Mouse (Mus musculus) embryonic facial prominence, embryonic 12.5 days (tissue): ENCODE measurements around the gene Gm3952. TPM values are rescaled to one million over a fixed set of nuclear protein-coding genes. Genes with fewer than 3 reads are reported as not detected.

Experiments used
- ATAC-seq: fragments of 200-750 bp; cut with Nextera tagmentation; 2 replicates; pipeline ENCODE4 v1.8.0; 2017; ENCODE audit not compliant: insufficient number of reproducible peaks, insufficient read depth, low FRiP score, low TSS enrichment
- H3K27ac ChIP-seq: fragments of 300-500 bp; sonication (generic); 2 replicates; pipeline ENCODE4 v1.5.1; 2016; ENCODE audit warnings: mild to moderate bottlenecking
- H3K27me3 ChIP-seq: fragments of 300-500 bp; sonication (generic); 2 replicates; pipeline ENCODE4 v1.6.1; 2016; ENCODE audit warnings: mild to moderate bottlenecking, moderate library complexity
- H3K36me3 ChIP-seq: fragments of 300-500 bp; sonication (generic); 2 replicates; pipeline ENCODE4 v1.6.1; 2016; ENCODE audit warnings: mild to moderate bottlenecking
- H3K4me1 ChIP-seq: fragments of 300-500 bp; sonication (generic); 2 replicates; pipeline ENCODE4 v1.6.1; 2016
- H3K4me2 ChIP-seq: fragments of 300-500 bp; sonication (generic); replicated peaks from 2 replicates; pipeline ENCODE4 v1.6.1; 2016; ENCODE audit warnings: mild to moderate bottlenecking, moderate library complexity
- H3K4me3 ChIP-seq: fragments of 300-500 bp; sonication (generic); 2 replicates; pipeline ENCODE4 v1.5.1; 2016; ENCODE audit warnings: mild to moderate bottlenecking
- H3K9ac ChIP-seq: fragments of 300-500 bp; sonication (generic); 2 replicates; pipeline ENCODE4 v1.6.1; 2016; ENCODE audit warnings: mild to moderate bottlenecking, moderate library complexity
- H3K9me3 ChIP-seq: fragments of 300-500 bp; sonication (generic); 2 replicates; pipeline ENCODE4 v1.6.1; 2016; ENCODE audit warnings: mild to moderate bottlenecking, moderate library complexity
- WGBS: fragments of 180-500 bp; shearing (Covaris S2); methylation state at CpG from one replicate; pipeline ENCODE4 v1.1.7; 2016; 5-methylcytosine and 5-hydroxymethylcytosine counted together
- polyA plus RNA-seq: library from polyadenylated mRNA; unstranded; fragments of >200 nt; fragmentation: Nextera tagmentation; extraction: Ambion mirVana; gene quantifications from 2 replicates; pipeline ENCODE4 v1.2.1, GENCODE M21; 2016

Gm3952 gene
- polyA plus RNA-seq, result not detected in 2 replicates

DNA sequence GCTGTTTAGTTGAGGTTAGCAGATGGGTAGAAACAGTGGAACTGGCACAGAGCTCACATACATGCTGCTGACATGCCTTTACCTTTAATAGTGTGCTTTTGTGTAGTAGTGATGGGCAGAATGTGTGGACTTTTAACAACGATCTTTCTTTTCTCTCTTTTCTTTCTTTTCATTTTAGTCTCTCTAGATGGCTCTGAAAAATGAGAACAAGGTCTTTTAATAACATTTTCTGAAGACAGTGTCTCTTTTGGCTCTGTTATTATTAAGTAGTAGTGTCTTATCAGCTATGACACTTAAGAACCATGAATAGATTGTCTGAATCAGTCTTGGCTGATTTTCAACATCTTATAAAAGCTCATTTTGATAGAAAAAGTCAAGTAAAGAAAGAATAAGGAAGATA lies at the start of gene Gm3952:
TSS of gene Gm3952 (minus strand) at position 101 of the 400 bp plus-strand sequence.
- no peaks in the 10 kb centered on the region for H3K4me1 ChIP-seq
- H3K27me3 ChIP-seq, result no peaks in the 10 kb centered on the region
- no peak within 1 kb of the TSS for H3K4me2 ChIP-seq
- 89% methylated on average over 1 of the region's 1 CpGs for WGBS
- H3K9ac ChIP-seq, result no peak within 1 kb of the TSS
- no peak for ATAC-seq
- H3K36me3 ChIP-seq, result no peaks in the 10 kb centered on the region
- no peak within 1 kb of the TSS for H3K4me3 ChIP-seq
- no peak within 1 kb of the TSS for H3K27ac ChIP-seq
- H3K9me3 ChIP-seq, result no peaks in the 10 kb centered on the region

DNA sequence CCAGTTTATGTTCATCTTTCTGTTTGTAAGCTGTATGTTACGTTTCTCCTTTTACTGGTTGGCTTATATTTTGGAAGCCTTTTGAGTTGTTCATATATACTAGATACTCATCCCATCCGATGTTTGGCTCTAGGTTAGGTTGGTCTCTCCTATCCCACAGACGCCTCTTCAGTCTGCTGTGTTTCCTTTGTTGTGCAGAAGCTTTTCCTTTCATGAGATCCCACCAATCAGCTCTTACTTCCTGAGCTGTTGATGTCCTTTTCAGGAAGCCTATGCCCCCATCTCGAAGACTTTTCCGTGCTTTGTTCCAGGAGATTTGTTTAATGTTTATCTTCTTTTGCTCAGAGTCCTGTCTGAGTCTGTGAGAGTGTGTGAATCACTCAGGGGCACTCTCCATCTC lies 45.3 kb upstream of the Gm3952 start:
- H3K27ac ChIP-seq, result no peak overlapping the region
- no peaks in the 10 kb centered on the region for H3K9me3 ChIP-seq
- ATAC-seq, result no peak
- H3K36me3 ChIP-seq, result no peaks in the 10 kb centered on the region
- 57% methylated on average over 5 of the region's 5 CpGs for WGBS
- H3K9ac ChIP-seq, result no peak overlapping the region
- no peak overlapping the region for H3K4me2 ChIP-seq
- no peaks in the 10 kb centered on the region for H3K4me1 ChIP-seq
- no peak overlapping the region for H3K4me3 ChIP-seq
- H3K27me3 ChIP-seq, result no peaks in the 10 kb centered on the region

DNA sequence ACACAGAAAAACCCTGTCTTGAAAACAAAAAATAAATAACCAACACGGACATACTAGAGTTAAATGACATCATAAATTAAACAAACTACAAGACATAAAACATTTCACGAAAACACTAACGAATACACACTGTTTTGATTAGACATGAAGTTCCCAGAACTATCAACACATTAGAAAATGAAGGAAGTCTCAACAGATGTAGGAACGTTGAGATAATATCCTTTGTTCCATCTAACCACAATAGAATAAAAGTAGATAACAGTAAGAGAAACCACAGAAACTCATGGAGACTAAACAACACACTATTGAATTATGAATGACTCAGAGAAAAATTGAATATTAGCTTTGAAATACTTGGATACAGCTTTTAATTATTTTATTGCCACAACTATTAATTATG lies 14.0 kb upstream of the Gm3952 start:
- no peak for ATAC-seq
- no peak overlapping the region for H3K9ac ChIP-seq
- no peak overlapping the region for H3K4me3 ChIP-seq
- H3K27me3 ChIP-seq, result no peaks in the 10 kb centered on the region
- H3K4me2 ChIP-seq, result no peak overlapping the region
- H3K9me3 ChIP-seq, result no peaks in the 10 kb centered on the region
- no peaks in the 10 kb centered on the region for H3K4me1 ChIP-seq
- no peak overlapping the region for H3K27ac ChIP-seq
- H3K36me3 ChIP-seq, result no peaks in the 10 kb centered on the region
- 75% methylated on average over 4 of the region's 4 CpGs for WGBS

DNA sequence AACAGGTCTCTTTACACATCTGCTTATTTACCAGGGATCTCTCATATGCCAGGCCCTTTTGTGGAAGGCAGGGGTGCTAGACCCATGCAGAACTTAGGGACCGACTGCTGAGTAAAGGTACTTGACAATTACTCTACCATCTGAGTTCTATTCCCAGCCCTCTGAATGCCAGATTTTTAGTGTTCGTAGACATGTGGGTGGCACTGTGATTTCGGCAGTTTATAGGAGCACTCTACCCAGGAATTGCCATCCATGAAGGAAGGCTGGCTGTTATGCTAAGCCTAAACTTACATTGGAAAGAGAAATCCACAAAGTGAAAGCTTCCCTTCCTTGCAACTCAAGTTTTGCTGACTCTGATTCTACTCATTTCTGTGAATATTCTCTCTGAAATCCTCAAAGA lies 62.8 kb downstream of the Gm3952 start:
- H3K36me3 ChIP-seq, result peaks cover 52% of the 10 kb centered on the region

DNA sequence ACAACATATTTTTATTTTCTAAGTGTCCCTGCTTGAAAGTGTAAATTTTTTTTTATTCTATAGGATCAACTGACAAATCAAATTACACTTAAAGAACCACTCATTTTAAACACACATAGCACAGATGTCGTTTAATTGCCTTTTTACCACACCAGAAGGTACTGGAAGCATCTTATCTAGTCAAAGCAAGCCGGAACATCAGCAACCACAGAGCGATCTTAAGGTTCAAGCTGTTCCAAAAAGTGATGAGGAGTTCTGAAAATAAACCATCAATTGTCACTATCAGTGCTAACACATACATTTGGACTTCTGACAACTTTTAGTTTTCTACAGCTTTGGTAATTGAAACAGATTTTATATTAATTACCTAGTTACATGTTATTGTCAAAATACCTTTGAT lies 64.4 kb downstream of the Gm3952 start:
- ATAC-seq, result no peak
- H3K27ac ChIP-seq, result no peak overlapping the region
- H3K9me3 ChIP-seq, result no peaks in the 10 kb centered on the region
- H3K27me3 ChIP-seq, result no peaks in the 10 kb centered on the region
- no peak overlapping the region for H3K9ac ChIP-seq
- 95% methylated on average over 3 of the region's 3 CpGs for WGBS
- no peak overlapping the region for H3K4me3 ChIP-seq
- H3K4me1 ChIP-seq, result no peaks in the 10 kb centered on the region
- H3K36me3 ChIP-seq, result peaks cover 52% of the 10 kb centered on the region
- no peak overlapping the region for H3K4me2 ChIP-seq

More for the DNA sequence above, 62.8 kb downstream of the Gm3952 start:
- Histone ChIP-seq H3K9me3 (no peaks in the 10 kb centered on the region), H3K9ac (no peak overlapping the region), H3K4me3 (no peak overlapping the region), H3K27me3 (no peaks in the 10 kb centered on the region), H3K4me1 (no peaks in the 10 kb centered on the region), H3K27ac (no peak overlapping the region), H3K4me2 (no peak overlapping the region)
- ATAC-seq, result no peak
- WGBS, result 96% methylated on average over 3 of the region's 3 CpGs

DNA sequence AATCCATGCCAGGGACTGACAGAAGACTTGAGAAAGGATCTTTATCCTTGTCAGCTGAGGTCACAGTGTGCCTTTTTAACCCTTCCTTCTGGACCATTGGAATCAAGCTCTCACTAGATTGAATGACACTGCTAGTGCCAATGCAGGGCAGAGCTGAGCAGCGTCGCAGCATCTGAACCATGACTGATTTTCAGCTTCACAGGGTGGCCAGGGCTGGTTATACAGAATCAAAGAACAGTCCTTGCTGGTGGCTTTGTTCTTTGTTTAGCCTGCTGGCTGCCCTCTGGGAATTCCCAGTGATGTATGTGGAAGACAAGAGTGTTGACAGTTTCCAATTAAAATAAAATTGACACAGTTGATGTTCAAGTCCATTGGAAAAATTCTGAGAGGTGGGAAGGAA lies 66.2 kb downstream of the Gm3952 start:
- H3K27me3 ChIP-seq, result no peaks in the 10 kb centered on the region
- H3K36me3 ChIP-seq, result peaks cover 44% of the 10 kb centered on the region
- H3K4me2 ChIP-seq, result no peak overlapping the region
- H3K27ac ChIP-seq, result no peak overlapping the region
- no peak overlapping the region for H3K9ac ChIP-seq
- WGBS, result 24% methylated on average over 2 of the region's 2 CpGs
- no peaks in the 10 kb centered on the region for H3K4me1 ChIP-seq
- no peaks in the 10 kb centered on the region for H3K9me3 ChIP-seq
- H3K4me3 ChIP-seq, result no peak overlapping the region
- no peak for ATAC-seq

DNA sequence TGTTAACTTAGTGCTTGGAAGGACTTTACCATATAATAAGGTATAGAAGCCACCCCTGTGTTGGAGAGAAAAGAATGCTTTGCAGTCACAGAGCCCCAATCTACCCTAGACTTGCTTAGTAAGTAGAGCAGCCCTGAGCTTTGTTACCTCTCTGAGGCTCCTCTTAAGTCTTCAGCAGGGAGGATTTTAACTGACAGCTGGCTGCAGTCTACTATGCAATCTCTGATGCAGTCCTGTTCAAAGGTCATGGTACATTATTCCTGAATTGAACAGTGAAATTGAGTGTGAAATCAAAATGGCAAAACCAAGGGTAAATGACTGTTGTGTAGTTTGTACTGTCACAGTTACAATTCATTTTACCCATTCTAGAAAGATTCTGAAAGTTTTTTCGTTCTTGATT lies 71.3 kb downstream of the Gm3952 start:
- H3K27ac ChIP-seq, result no peak overlapping the region
- H3K27me3 ChIP-seq, result no peaks in the 10 kb centered on the region
- 91% methylated on average over 1 of the region's 1 CpGs for WGBS
- no peaks in the 10 kb centered on the region for H3K4me1 ChIP-seq
- ATAC-seq, result no peak
- H3K9ac ChIP-seq, result no peak overlapping the region
- H3K4me2 ChIP-seq, result no peak overlapping the region
- H3K36me3 ChIP-seq, result peaks cover 50% of the 10 kb centered on the region
- no peak overlapping the region for H3K4me3 ChIP-seq
- no peaks in the 10 kb centered on the region for H3K9me3 ChIP-seq

DNA sequence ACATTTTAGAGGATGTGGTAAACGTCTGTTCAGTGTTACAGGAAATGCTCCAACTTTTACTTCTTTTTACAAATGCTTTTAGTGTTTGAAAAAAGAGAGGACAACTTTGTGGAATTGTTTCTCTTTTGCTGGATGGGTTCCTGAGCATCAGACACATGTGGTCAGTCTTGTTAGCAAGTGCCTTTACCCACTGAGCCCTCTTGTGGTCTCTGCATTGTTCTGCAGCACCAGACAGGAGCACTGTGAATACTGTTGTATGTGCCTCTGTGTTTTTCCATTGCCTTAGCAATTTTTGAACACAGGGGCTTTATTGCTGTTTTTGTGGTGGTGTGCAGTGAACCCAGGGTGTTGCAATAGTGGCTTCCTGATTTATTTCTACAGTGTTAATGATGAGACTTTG lies 73.7 kb downstream of the Gm3952 start:
- Histone ChIP-seq H3K27ac (no peak overlapping the region), H3K9me3 (no peaks in the 10 kb centered on the region), H3K4me1 (no peaks in the 10 kb centered on the region), H3K4me2 (no peak overlapping the region), H3K4me3 (no peak overlapping the region), H3K27me3 (no peaks in the 10 kb centered on the region), H3K9ac (no peak overlapping the region), H3K36me3 (peaks cover 46% of the 10 kb centered on the region)
- no peak for ATAC-seq
- WGBS, result 61% methylated on average over 1 of the region's 1 CpGs

DNA sequence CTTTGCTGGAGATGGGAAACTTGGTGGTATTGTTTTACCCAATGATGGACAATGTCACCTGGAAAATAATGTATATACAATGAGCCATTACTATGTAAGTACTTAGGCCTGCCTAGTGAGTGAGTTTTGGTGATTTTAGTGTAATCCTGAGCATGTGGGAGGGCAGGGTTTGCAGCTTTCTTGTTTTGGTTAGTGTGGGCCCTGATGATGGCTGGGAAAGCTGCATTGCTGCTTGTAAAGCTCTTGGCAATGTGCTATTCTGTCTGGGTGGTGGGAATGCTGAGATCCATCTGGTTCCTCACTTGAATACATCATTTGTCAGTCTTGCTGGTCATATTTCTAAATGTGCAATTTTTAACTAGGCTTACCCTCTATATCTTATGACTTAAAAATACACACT lies 82.3 kb downstream of the Gm3952 start:
- Histone ChIP-seq H3K27me3 (no peaks in the 10 kb centered on the region), H3K9me3 (no peaks in the 10 kb centered on the region), H3K36me3 (peaks cover 62% of the 10 kb centered on the region), H3K27ac (no peak overlapping the region), H3K4me2 (no peak overlapping the region), H3K4me3 (no peak overlapping the region), H3K4me1 (no peaks in the 10 kb centered on the region), H3K9ac (no peak overlapping the region)
- ATAC-seq, result no peak

DNA sequence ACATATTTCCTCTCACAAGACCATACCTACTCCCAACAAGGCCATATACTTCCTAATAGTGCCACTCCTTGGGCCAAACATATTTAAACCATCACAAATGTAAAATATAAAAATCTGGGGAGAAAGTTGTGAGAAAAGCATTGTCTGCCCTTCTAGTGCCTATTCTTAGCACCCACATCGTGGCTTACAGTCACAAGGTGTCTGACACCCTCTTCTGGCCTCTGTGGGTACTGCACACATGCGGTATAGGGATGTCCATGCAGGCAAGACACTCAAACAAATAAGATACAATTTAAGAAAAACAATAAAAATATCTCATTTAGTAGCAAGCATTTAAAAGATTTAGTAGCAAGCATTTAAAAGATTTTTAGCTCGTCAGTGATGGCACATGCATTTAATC lies 89.2 kb downstream of the Gm3952 start:
- 43% methylated on average over 3 of the region's 3 CpGs for WGBS
- Histone ChIP-seq H3K9me3 (no peaks in the 10 kb centered on the region), H3K9ac (no peak overlapping the region), H3K36me3 (peaks cover 40% of the 10 kb centered on the region), H3K4me1 (no peaks in the 10 kb centered on the region), H3K27me3 (no peaks in the 10 kb centered on the region), H3K4me2 (no peak overlapping the region), H3K4me3 (no peak overlapping the region), H3K27ac (no peak overlapping the region)
- no peak for ATAC-seq

DNA sequence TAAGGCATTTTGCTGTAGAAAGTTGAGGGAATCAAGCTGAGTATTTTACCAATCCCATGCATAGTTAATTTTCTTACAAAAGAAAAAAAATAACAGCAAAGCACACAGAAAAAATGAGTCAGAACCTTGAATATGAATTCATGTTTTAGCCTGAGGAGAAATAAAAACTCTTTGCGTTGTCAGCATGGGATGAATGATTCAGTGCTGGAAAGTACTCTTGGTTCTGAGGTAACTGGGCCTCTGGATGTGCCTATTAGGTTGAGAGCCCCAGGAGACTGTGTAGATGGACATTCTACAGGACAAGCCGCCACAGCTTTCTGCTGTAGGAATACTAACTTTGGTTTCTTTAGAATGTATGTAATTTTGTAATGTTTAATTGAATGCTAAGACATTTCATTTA lies 93.7 kb downstream of the Gm3952 start:
- no peak overlapping the region for H3K27ac ChIP-seq
- H3K4me2 ChIP-seq, result no peak overlapping the region
- peaks cover 12% of the 10 kb centered on the region for H3K36me3 ChIP-seq
- no peaks in the 10 kb centered on the region for H3K9me3 ChIP-seq
- H3K4me1 ChIP-seq, result no peaks in the 10 kb centered on the region
- ATAC-seq, result no peak
- H3K4me3 ChIP-seq, result no peak overlapping the region
- no peak overlapping the region for H3K9ac ChIP-seq
- H3K27me3 ChIP-seq, result no peaks in the 10 kb centered on the region
- 90% methylated on average over 2 of the region's 2 CpGs for WGBS

DNA sequence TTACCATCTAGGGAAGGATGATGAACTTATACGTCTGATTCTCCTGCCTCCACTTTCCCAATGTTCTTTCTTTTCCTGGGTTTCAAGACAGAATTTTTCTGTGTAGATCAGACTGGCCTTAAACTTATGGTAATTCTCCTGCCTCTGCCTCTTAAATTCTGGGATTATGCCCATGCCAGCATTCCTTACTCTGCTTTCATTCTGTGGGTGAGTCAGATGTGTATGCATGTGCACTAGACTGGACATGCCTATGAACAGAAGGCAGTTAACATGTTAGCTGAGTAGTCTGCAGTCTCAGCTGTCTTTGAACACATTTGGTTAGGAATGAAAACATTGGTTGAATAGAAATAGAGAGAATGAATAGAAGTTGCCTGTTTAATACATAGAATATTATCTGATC lies 94.1 kb downstream of the Gm3952 start:
- Histone ChIP-seq H3K36me3 (peaks cover 12% of the 10 kb centered on the region), H3K27me3 (no peaks in the 10 kb centered on the region), H3K4me1 (no peaks in the 10 kb centered on the region), H3K9ac (no peak overlapping the region), H3K4me2 (no peak overlapping the region), H3K9me3 (no peaks in the 10 kb centered on the region), H3K4me3 (no peak overlapping the region), H3K27ac (no peak overlapping the region)
- WGBS, result 91% methylated on average over 1 of the region's 1 CpGs
- no peak for ATAC-seq

DNA sequence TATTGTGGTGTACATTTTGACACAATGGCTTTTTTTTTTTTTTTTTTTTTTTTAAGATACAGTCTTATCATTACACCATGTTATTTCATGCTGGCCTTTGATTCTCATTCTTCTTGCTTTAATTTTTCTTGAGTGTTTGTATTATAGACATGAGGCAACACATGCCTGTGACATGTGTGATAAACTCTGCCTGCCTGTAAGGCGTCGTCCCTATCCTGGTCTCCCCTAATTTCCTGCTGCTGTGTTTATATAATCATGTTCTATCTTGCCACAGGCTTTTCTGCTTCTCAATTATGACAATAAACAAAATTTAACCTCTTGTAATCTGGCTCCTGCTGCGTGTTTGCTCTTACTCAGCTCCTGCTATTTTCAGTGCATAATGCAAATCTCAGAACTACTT lies 100.5 kb downstream of the Gm3952 start:
- 56% methylated on average over 3 of the region's 3 CpGs for WGBS
- H3K27me3 ChIP-seq, result no peaks in the 10 kb centered on the region
- H3K4me2 ChIP-seq, result no peak overlapping the region
- no peaks in the 10 kb centered on the region for H3K9me3 ChIP-seq
- 0 out of 2 replicates have a peak overlapping the region, but pooled peaks have one; percentile 11 for H3K27ac ChIP-seq
- no peak overlapping the region for H3K9ac ChIP-seq
- 0 out of 2 replicates have a peak, but pooled peaks cover 2% of the 10 kb centered on the region for H3K4me1 ChIP-seq
- H3K4me3 ChIP-seq, result no peak overlapping the region
- no peak for ATAC-seq
- H3K36me3 ChIP-seq, result no peaks in the 10 kb centered on the region
